Mouse (Mus musculus): Measurements from ENCODE around the gene Mllt6. TPM values are rescaled to one million over a fixed set of nuclear protein-coding genes. Genes with fewer than 3 reads are reported as not detected.

Mllt6 gene
- polyA plus RNA-seq, 1 experiment from 2014 or later, result 3.9 TPM

Small RNA genes lying within 50 kb of the gene (microRNA-seq; reads per million reads assigned to microRNA genes)
- gene Gm24158 (not detected), gene Mir6927 (not detected)

Other genes with a start within 250 kb of the Mllt6 start
- 5.1 and 6.5 TPM in 2 replicates for gene Arhgap23, start 247.9 kb upstream of the Mllt6 start, polyA plus RNA-seq (2015; fragmentation: Nextera tagmentation; extraction: Ambion mirVana)
- gene 4933428G20Rik, start 163.1 kb upstream of the Mllt6 start, polyA plus RNA-seq (2015; fragmentation: Nextera tagmentation; extraction: Ambion mirVana), result 0.88 and 1.2 TPM in 2 replicates
- gene Srcin1, start 87.2 kb upstream of the Mllt6 start, polyA plus RNA-seq (2015; fragmentation: Nextera tagmentation; extraction: Ambion mirVana), result 7.0 and 8.5 TPM in 2 replicates
- 3.0 and 4.2 TPM in 2 replicates for gene Epop, start 33.7 kb upstream of the Mllt6 start, polyA plus RNA-seq (2015; fragmentation: Nextera tagmentation; extraction: Ambion mirVana)
- 14.4 and 16.1 TPM in 2 replicates for gene Cisd3, start 22.4 kb downstream of the Mllt6 start, polyA plus RNA-seq (2015; fragmentation: Nextera tagmentation; extraction: Ambion mirVana)
- 23.6 and 25.3 TPM in 2 replicates for gene Pcgf2, start 37.1 kb downstream of the Mllt6 start, polyA plus RNA-seq (2015; fragmentation: Nextera tagmentation; extraction: Ambion mirVana)
- 503 and 505 TPM in 2 replicates for gene Psmb3, start 40.0 kb downstream of the Mllt6 start, polyA plus RNA-seq (2015; fragmentation: Nextera tagmentation; extraction: Ambion mirVana)
- 3.7 and 4.0 TPM in 2 replicates for gene Pip4k2b, start 81.3 kb downstream of the Mllt6 start, polyA plus RNA-seq (2015; fragmentation: Nextera tagmentation; extraction: Ambion mirVana)
- 19.0 and 19.6 TPM in 2 replicates for gene Cwc25, start 103.1 kb downstream of the Mllt6 start, polyA plus RNA-seq (2015; fragmentation: Nextera tagmentation; extraction: Ambion mirVana)
- 0.81 and 1.1 TPM in 2 replicates for gene 1700001P01Rik, start 112.5 kb downstream of the Mllt6 start, polyA plus RNA-seq (2015; fragmentation: Nextera tagmentation; extraction: Ambion mirVana)
- gene Rpl23, start 119.0 kb downstream of the Mllt6 start, polyA plus RNA-seq (2015; fragmentation: Nextera tagmentation; extraction: Ambion mirVana), result 363 and 377 TPM in 2 replicates
- gene Lasp1, start 135.6 kb downstream of the Mllt6 start, polyA plus RNA-seq (2015; fragmentation: Nextera tagmentation; extraction: Ambion mirVana), result 136 and 137 TPM in 2 replicates
- gene B230217C12Rik, start 177.4 kb downstream of the Mllt6 start, polyA plus RNA-seq (2015; fragmentation: Nextera tagmentation; extraction: Ambion mirVana), result 23.2 and 24.8 TPM in 2 replicates
- 0.59 and 0.74 TPM in 2 replicates for gene Fbxo47, start 220.7 kb downstream of the Mllt6 start, polyA plus RNA-seq (2015; fragmentation: Nextera tagmentation; extraction: Ambion mirVana)

Measured in midbrain, embryonic 13.5 days (tissue).